Mouse (Mus musculus): ENCODE results near the gene Wdr6. TPM values are rescaled to one million over a fixed set of nuclear protein-coding genes. Genes with fewer than 3 reads are reported as not detected.
A peak's percentile ranks its signal among the peaks of the same experiment; 100 is the strongest.

Gene Wdr6
- total and polyA plus RNA-seq, 3 experiments: 9.1 to 16.3 (median 14.3) TPM

DNA sequence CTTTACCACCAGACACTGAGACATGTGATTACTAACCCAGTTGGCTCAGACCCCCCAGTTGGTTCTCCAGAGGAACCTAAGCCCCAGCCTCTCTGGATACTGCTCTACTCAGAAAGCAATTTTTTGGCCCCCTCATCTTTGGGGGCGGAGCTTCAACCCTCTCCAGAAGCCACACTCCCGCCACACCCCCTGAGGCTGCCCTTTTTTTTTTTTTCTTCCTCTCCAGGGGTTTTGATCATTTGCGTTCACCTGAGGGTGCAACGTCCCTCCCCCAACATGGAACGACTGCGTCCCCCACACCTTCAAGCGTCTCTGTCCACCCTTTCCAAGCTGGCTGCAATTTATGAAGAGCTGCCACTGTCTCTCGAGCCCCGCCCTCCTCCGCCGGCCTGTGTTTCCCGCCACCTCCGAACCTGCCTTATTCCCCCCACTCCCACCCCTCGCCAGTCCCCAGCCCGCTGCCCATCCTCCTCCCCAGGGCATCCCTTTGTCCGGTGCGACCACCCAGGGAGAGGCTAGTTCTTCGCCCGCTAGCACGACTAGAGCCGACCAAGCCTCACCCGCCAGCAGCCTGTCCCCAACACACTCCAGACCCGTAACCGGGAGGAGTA, 500 bp downstream of the Wdr6 start:
- Histone ChIP-seq H3K4me1 (ENCODE audit: control insufficient read depth in 1 of 2, insufficient read depth in 2 of 2) (peaks cover 7 to 37% of the 10 kb centered on the region in 2 experiments; a peak in 3 of 4 replicates), H3K27me3 (replicated peaks) (no peaks in the 10 kb centered on the region), H3K4me3 (replicated peaks in 1 of 3; ENCODE audit: low read depth in 2 of 3, low read length in 2 of 3, poor library complexity in 1 of 3) (peak overlapping the region; percentile 50 to 67 (median 59)), H3K79me2 (replicated peaks; ENCODE audit: control insufficient read depth, extremely low read depth, insufficient read depth, poor library complexity, severe bottlenecking) (no peaks in the 10 kb centered on the region), H3K36me3 (replicated peaks in 1 of 2; ENCODE audit: control insufficient read depth in 1 of 2, insufficient read depth in 1 of 2, low read length in 1 of 2) (peaks cover 40 to 94% of the 10 kb centered on the region in 2 experiments), H3K9ac (ENCODE audit: insufficient read depth, low read depth) (peak overlapping the region; percentile 69), H3K9me3 (replicated peaks; ENCODE audit: low read length) (no peaks in the 10 kb centered on the region), H3K4me2 (ENCODE audit: insufficient read depth, low read depth, poor library complexity, severe bottlenecking) (peak overlapping the region; percentile 17; the same call in 1 of the 2 replicates), H3K27ac (ENCODE audit: insufficient read depth, low read depth) (0 out of 2 replicates have a peak overlapping the region, but pooled peaks have one; percentile 16)
- in situ Hi-C loops (cut with MboI; ENCODE audit: low pct_ligation_motif_present, low pct_unique_long_range_greater_than_20kb, low sequenced_read_pairs) (no loop called here), dilution Hi-C loops (cut with MboI; ENCODE audit: extremely low pct_ligation_motif_present, extremely low pct_unique_long_range_greater_than_20kb, low sequenced_read_pairs) (no loop called here)
- peak; percentile 43 for DNase-seq (ENCODE audit: extremely low read depth)
- TF ChIP-seq ZNF384 (IDR thresholded peaks at IDR 0.05; ENCODE audit: low read depth, low read length): peak; percentile 78
- peak; percentile 16; the same call in 1 of the 2 replicates for TF ChIP-seq MXI1 (IDR thresholded peaks at IDR 0.05; ENCODE audit: low read depth, low read length)
- TF ChIP-seq MAZ (IDR thresholded peaks at IDR 0.05; ENCODE audit: low read depth, low read length): no peak

DNA sequence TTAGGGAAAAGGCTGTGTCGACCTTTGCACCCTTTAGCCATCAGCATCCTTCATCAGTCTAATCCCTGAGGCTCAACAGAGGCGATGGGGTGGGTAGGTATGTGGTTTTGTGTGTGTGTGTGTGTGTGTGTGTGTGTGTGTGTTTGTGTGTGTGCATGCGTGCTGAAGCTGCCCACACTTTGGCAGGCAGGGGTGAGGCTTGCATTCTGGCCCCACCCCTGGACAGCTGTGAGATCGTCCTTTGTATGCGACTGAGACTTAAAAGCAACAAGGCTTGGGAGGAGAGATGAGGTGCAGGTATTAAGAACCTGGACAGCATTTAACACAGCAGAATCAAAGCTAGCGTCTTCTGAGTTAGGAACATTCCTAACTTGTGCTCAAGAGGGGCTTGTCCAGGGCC, 1.5 kb downstream of the Wdr6 start:
- Histone ChIP-seq H3K79me2 (replicated peaks; ENCODE audit: control insufficient read depth, extremely low read depth, insufficient read depth, poor library complexity, severe bottlenecking) (no peaks in the 10 kb centered on the region), H3K36me3 (replicated peaks in 1 of 2; ENCODE audit: control insufficient read depth in 1 of 2, insufficient read depth in 1 of 2, low read length in 1 of 2) (peaks cover 48 to 94% of the 10 kb centered on the region in 2 experiments), H3K4me1 (ENCODE audit: control insufficient read depth in 1 of 2, insufficient read depth in 2 of 2) (peaks cover 7 to 27% of the 10 kb centered on the region in 2 experiments; a peak in 3 of 4 replicates), H3K9ac (ENCODE audit: insufficient read depth, low read depth) (no peak overlapping the region), H3K27me3 (replicated peaks) (no peaks in the 10 kb centered on the region), H3K27ac (ENCODE audit: insufficient read depth, low read depth) (no peak overlapping the region), H3K9me3 (replicated peaks; ENCODE audit: low read length) (no peaks in the 10 kb centered on the region), H3K4me3 (replicated peaks in 1 of 3; ENCODE audit: low read depth in 2 of 3, low read length in 2 of 3, poor library complexity in 1 of 3) (no peak overlapping the region), H3K4me2 (ENCODE audit: insufficient read depth, low read depth, poor library complexity, severe bottlenecking) (no peak overlapping the region)
- dilution Hi-C loops (cut with MboI; ENCODE audit: extremely low pct_ligation_motif_present, extremely low pct_unique_long_range_greater_than_20kb, low sequenced_read_pairs) (no loop called here), in situ Hi-C loops (cut with MboI; ENCODE audit: low pct_ligation_motif_present, low pct_unique_long_range_greater_than_20kb, low sequenced_read_pairs) (no loop called here)
- DNase-seq (ENCODE audit: extremely low read depth): no peak
- TF ChIP-seq MAX (IDR thresholded peaks at IDR 0.05; ENCODE audit: low read length) (no peak), MAFK (IDR thresholded peaks at IDR 0.05; ENCODE audit: insufficient replicate concordance, low read length) (no peak), RAD21 (IDR thresholded peaks at IDR 0.05; ENCODE audit: low read depth, low read length) (no peak), PAX5 (IDR thresholded peaks at IDR 0.05; ENCODE audit: low read length) (no peak)

- DNase-seq (ENCODE audit: extremely low read depth): no peak
- no peaks in the 10 kb centered on the region for H3K9me3 ChIP-seq (replicated peaks; ENCODE audit: low read length)
- H3K4me2 ChIP-seq (ENCODE audit: insufficient read depth, low read depth, poor library complexity, severe bottlenecking): no peak overlapping the region
- dilution Hi-C loops (cut with MboI; ENCODE audit: extremely low pct_ligation_motif_present, extremely low pct_unique_long_range_greater_than_20kb, low sequenced_read_pairs): no loop called here
- H3K4me1 ChIP-seq (ENCODE audit: control insufficient read depth in 1 of 2, insufficient read depth in 2 of 2): peaks cover 10 to 29% of the 10 kb centered on the region in 2 experiments
- H3K79me2 ChIP-seq (replicated peaks; ENCODE audit: control insufficient read depth, extremely low read depth, insufficient read depth, poor library complexity, severe bottlenecking): no peaks in the 10 kb centered on the region
- H3K4me3 ChIP-seq (replicated peaks in 1 of 3; ENCODE audit: low read depth in 2 of 3, low read length in 2 of 3, poor library complexity in 1 of 3): no peak overlapping the region
- TF ChIP-seq CTCF (conservative IDR thresholded peaks at IDR 0.05 in 1 of 2, IDR thresholded peaks at IDR 0.05 in 1 of 2; ENCODE audit: low read depth in 2 of 2, low read length in 2 of 2): no peak
- no peak for TF ChIP-seq POLR2A (IDR thresholded peaks at IDR 0.05; ENCODE audit: low read depth, low read length)
- TF ChIP-seq RAD21 (IDR thresholded peaks at IDR 0.05; ENCODE audit: low read depth, low read length): no peak
- TF ChIP-seq NRF1 (IDR thresholded peaks at IDR 0.05; ENCODE audit: low read depth, low read length): no peak
- no peak for TF ChIP-seq CHD2 (IDR thresholded peaks at IDR 0.05; ENCODE audit: low read length)
- TF ChIP-seq E2F4 (IDR thresholded peaks at IDR 0.05; ENCODE audit: insufficient replicate concordance, low read depth, low read length): no peak
- no peak for TF ChIP-seq POLR2AphosphoS2 (IDR thresholded peaks at IDR 0.05; ENCODE audit: low read depth, low read length)
- no peak for TF ChIP-seq ZC3H11A (IDR thresholded peaks at IDR 0.05; ENCODE audit: low read depth, low read length)
- TF ChIP-seq USF2 (conservative IDR thresholded peaks at IDR 0.05; ENCODE audit: low read depth, low read length): no peak
- no peak for TF ChIP-seq IRF4 (IDR thresholded peaks at IDR 0.05; ENCODE audit: low read depth, low read length)
- no peak for TF ChIP-seq RCOR1 (conservative IDR thresholded peaks at IDR 0.05; ENCODE audit: low read depth, low read length)
- no peak for TF ChIP-seq HCFC1 (IDR thresholded peaks at IDR 0.05; ENCODE audit: low read depth, low read length)
- no peak overlapping the region for H3K27ac ChIP-seq (ENCODE audit: insufficient read depth, low read depth)
- peaks cover 54 to 95% of the 10 kb centered on the region in 2 experiments for H3K36me3 ChIP-seq (replicated peaks in 1 of 2; ENCODE audit: control insufficient read depth in 1 of 2, insufficient read depth in 1 of 2, low read length in 1 of 2)
- no peaks in the 10 kb centered on the region for H3K27me3 ChIP-seq (replicated peaks)
- H3K9ac ChIP-seq (ENCODE audit: insufficient read depth, low read depth): no peak overlapping the region
- in situ Hi-C loops (cut with MboI; ENCODE audit: low pct_ligation_motif_present, low pct_unique_long_range_greater_than_20kb, low sequenced_read_pairs): no loop called here
These were observed 2.9 kb downstream of the Wdr6 start for GRCm38 (mm10) chr9:108575321-108576297.

All from CH12.LX (cell line).